Mouse (Mus musculus): Measurements from ENCODE around the gene C8a. TPM values are rescaled to one million over a fixed set of nuclear protein-coding genes. Genes with fewer than 3 reads are reported as not detected.

Gene C8a
- total RNA-seq, 2 experiments from 2014 or later, result not detected

- intact Hi-C loops (cut with DNase I), result no loop called here
- DNase-seq, result no peak
These were observed 94.8 kb downstream of the C8a start for GRCm38 (mm10) chr4:104781441-104781840.

- intact Hi-C loops (cut with DNase I), result no loop called here
- no peak for DNase-seq
These were observed 96.7 kb downstream of the C8a start for GRCm38 (mm10) chr4:104779460-104779859.

- intact Hi-C loops (cut with DNase I), result no loop called here
- no peak for DNase-seq
These were observed 100.6 kb downstream of the C8a start for GRCm38 (mm10) chr4:104775601-104776000.

GRCm38 (mm10) chr4:104770331-104770730 lies 105.9 kb downstream of the C8a start:
- intact Hi-C loops (cut with DNase I), result no loop called here
- DNase-seq, result no peak

GRCm38 (mm10) chr4:104769602-104770001 lies 106.6 kb downstream of the C8a start:
- intact Hi-C loops (cut with DNase I), result no loop called here
- no peak for DNase-seq

GRCm38 (mm10) chr4:104768190-104768589 lies 108.0 kb downstream of the C8a start:
- intact Hi-C loops (cut with DNase I), result no loop called here
- no peak for DNase-seq

- DNase-seq, result no peak
- intact Hi-C loops (cut with DNase I), result no loop called here
These were observed 110.1 kb downstream of the C8a start, which contains the start of gene C8b for GRCm38 (mm10) chr4:104766065-104766464. Gene C8b, plus strand, starts transcription at chr4:104766317.

Other genes with a start within 250 kb of the C8a start
- gene C8b, start 110.1 kb downstream of the C8a start, total RNA-seq (2021), result not detected
- not detected for gene Gm17662, start 19.1 kb downstream of the C8a start, total RNA-seq (2021)
- not detected for gene Fyb2, start 37.1 kb upstream of the C8a start, total RNA-seq (2021)
- gene Prkaa2, start 233.5 kb upstream of the C8a start, total RNA-seq (2021), result 10 to 100 TPM; 76.0 to 78.1 TPM